Mouse (Mus musculus) ovary, adult 2 months (tissue): ENCODE results near the gene Ptprs. TPM values are rescaled to one million over a fixed set of nuclear protein-coding genes. Genes with fewer than 3 reads are reported as not detected.

ENCODE experiments used
- polyA plus RNA-seq: library from polyadenylated mRNA; depleted of rRNA; stranded (reverse); fragments of >200 nt; gene quantifications from 2 replicates; pipeline ENCODE4 v1.2.3, GENCODE M21; 2012; rRNA removed

Gene Ptprs
- 427 and 461 TPM in 2 replicates for polyA plus RNA-seq

DNA sequence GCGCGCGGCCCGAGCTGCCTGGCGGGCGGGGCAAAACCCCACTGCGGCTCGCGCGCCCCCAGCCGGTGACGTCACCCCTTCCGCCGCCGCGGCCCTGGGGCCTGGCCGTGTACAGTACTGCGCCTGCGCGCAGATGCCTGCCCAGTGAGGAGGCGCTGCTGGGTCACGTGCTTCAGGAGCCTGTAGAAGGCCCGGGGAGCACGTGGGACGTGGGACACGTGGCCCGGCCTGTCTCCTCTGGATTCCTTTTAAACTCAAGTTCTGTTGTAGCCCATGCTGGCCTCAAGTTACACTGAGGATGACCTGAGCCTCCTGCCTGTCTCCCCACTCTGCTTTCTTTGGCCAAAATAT is at the start of gene Ptprs:
Ptprs (minus strand) TSS at position 82 of the 351 bp plus-strand sequence.

DNA sequence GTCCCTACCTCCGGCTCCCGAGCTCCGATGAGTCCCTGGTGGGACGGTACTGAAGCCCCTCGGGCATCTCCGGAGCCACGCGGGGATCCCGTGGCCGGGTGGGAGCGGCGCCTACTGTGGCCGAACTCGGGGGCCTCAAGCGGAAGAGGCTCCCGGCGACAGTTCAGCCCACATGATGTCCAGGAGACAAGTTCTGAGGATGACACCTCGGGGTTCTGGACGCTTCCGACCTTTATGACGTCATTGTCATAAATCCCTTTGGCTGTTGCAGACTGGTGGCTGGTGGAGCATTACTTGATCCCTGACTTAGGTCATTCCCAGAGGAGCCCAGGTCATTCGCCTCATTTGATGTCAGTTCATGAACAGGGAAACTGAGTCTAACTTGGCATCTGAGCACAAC is 36.0 kb upstream of the Ptprs start, which contains the start of gene Znrf4:
Znrf4 (minus strand) TSS at position 122 of the 400 bp plus-strand sequence.

Other genes with a start within 250 kb of the Ptprs start
- 39.9 and 52.7 TPM in 2 replicates for gene Fem1a, start 219.7 kb downstream of the Ptprs start, polyA plus RNA-seq
- gene Ticam1, start 199.7 kb downstream of the Ptprs start, polyA plus RNA-seq = 29.8 and 32.7 TPM in 2 replicates
- 53.2 and 60.7 TPM in 2 replicates for gene Plin3, start 183.6 kb downstream of the Ptprs start, polyA plus RNA-seq
- gene Arrdc5, start 176.2 kb downstream of the Ptprs start, polyA plus RNA-seq = not detected in 2 replicates
- gene Uhrf1, start 173.2 kb downstream of the Ptprs start, polyA plus RNA-seq = 30.6 and 42.8 TPM in 2 replicates
- gene Kdm4b, start 150.4 kb downstream of the Ptprs start, polyA plus RNA-seq = 75.5 and 81.9 TPM in 2 replicates
- not detected in 2 replicates for gene Znrf4, start 35.9 kb upstream of the Ptprs start, polyA plus RNA-seq
- gene Gm20219, start 77.9 kb upstream of the Ptprs start, polyA plus RNA-seq = 8.1 TPM in 2 replicates
- 111 and 114 TPM in 2 replicates for gene Safb2, start 108.1 kb upstream of the Ptprs start, polyA plus RNA-seq
- 93.0 and 103 TPM in 2 replicates for gene Safb, start 108.3 kb upstream of the Ptprs start, polyA plus RNA-seq
- gene 2410015M20Rik, start 133.3 kb upstream of the Ptprs start, polyA plus RNA-seq = 157 and 222 TPM in 2 replicates
- 3,601 and 4,599 TPM in 2 replicates for gene Rpl36, start 136.9 kb upstream of the Ptprs start, polyA plus RNA-seq
- gene Lonp1, start 150.4 kb upstream of the Ptprs start, polyA plus RNA-seq = 227 and 249 TPM in 2 replicates
- 1.3 and 2.6 TPM in 2 replicates for gene Catsperd, start 151.7 kb upstream of the Ptprs start, polyA plus RNA-seq
- gene Ranbp3, start 196.8 kb upstream of the Ptprs start, polyA plus RNA-seq = 125 and 135 TPM in 2 replicates
- 694 and 729 TPM in 2 replicates for gene Ndufa11, start 241.3 kb upstream of the Ptprs start, polyA plus RNA-seq
- 47.8 and 78.5 TPM in 2 replicates for gene Vmac, start 241.5 kb upstream of the Ptprs start, polyA plus RNA-seq